Mouse (Mus musculus) cerebellum, adult 2 months (tissue): Measurements from ENCODE around the gene Gldn.

Source experiments
- CTCF ChIP-seq: fragments of 200-500 bp; IDR thresholded peaks from 2 replicates; pipeline ENCODE4 v1.5.1; 2011; ENCODE audit warnings: low read depth, mild to moderate bottlenecking, control low read depth, low read length, moderate library complexity, borderline replicate concordance; ENCODE audit not compliant: insufficient read depth
- POLR2A ChIP-seq: fragments of 200-500 bp; IDR thresholded peaks from 2 replicates; pipeline ENCODE4 v1.6.1; 2011; ENCODE audit warnings: low read length, control low read depth, borderline replicate concordance; ENCODE audit not compliant: insufficient read depth

DNA sequence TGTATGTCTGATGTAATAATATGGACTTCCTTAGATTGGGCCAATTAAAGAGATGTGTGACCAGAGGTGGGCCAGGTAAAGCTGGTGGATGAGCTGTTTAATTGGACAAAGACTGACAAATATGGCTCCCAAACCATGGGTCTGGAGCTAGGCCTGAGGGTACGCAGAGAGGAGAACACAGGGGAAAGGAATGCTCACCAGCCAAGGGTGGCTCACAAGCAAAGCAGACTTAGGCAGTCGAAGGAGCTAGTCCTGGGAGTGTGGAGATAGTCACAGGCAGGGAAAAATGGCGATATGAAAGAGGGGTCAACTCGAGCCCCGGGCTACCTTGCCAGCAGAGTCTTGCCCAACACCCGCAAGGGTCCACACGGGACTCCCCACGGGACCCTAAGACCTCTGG, 70.5 kb downstream of the Gldn start:
- no peak for TF ChIP-seq CTCF
- TF ChIP-seq POLR2A = no peak
